Mouse (Mus musculus): ENCODE results near the gene Cbr2.
A peak's percentile ranks its signal among the peaks of the same experiment; 100 is the strongest.

GRCm38 (mm10) chr11:120696568-120696967 is 35.3 kb downstream of the Cbr2 start:
- peak; percentile 30; the same call in 1 of the 2 replicates for TF ChIP-seq CTCF (IDR thresholded peaks at IDR 0.05; ENCODE audit: borderline replicate concordance, extremely low read depth, insufficient read depth, insufficient read length)
- no peak for TF ChIP-seq POLR2A (IDR thresholded peaks at IDR 0.05; ENCODE audit: borderline replicate concordance, extremely low read depth, insufficient read depth, insufficient read length, poor library complexity, severe bottlenecking)

Measured in brain, embryonic 14.5 days (tissue).